Mouse (Mus musculus) forebrain, embryonic 13.5 days (tissue): ENCODE data around the gene Soga3. TPM values are rescaled to one million over a fixed set of nuclear protein-coding genes. Genes with fewer than 3 reads are reported as not detected.

ENCODE experiments used
- ATAC-seq: fragments of 200-750 bp; cut with Nextera tagmentation; 2 replicates; pipeline ENCODE4 v1.8.0; 2017
- H3K27ac ChIP-seq: fragments of 300-500 bp; sonication (generic); 2 replicates; pipeline ENCODE4 v1.5.1; 2015; ENCODE audit warnings: inconsistent platforms, mild to moderate bottlenecking, moderate library complexity
- H3K27me3 ChIP-seq: fragments of 300-500 bp; sonication (generic); 2 replicates; pipeline ENCODE4 v1.6.1; 2015; ENCODE audit warnings: mild to moderate bottlenecking, inconsistent platforms
- H3K36me3 ChIP-seq: fragments of 300-500 bp; sonication (generic); 2 replicates; pipeline ENCODE4 v1.6.1; 2015; ENCODE audit warnings: mild to moderate bottlenecking, inconsistent platforms; ENCODE audit not compliant: poor library complexity, severe bottlenecking
- H3K4me1 ChIP-seq: fragments of 300-500 bp; sonication (generic); 2 replicates; pipeline ENCODE4 v1.6.1; 2015; ENCODE audit warnings: inconsistent platforms
- H3K4me2 ChIP-seq: fragments of 300-500 bp; sonication (generic); 2 replicates; pipeline ENCODE4 v1.6.1; 2015; ENCODE audit warnings: inconsistent platforms, mild to moderate bottlenecking, moderate library complexity
- H3K4me3 ChIP-seq: fragments of 300-500 bp; sonication (generic); 2 replicates; pipeline ENCODE4 v1.5.1; 2015; ENCODE audit warnings: mild to moderate bottlenecking, inconsistent platforms
- H3K9ac ChIP-seq: fragments of 300-500 bp; sonication (generic); 2 replicates; pipeline ENCODE4 v1.6.1; 2015; ENCODE audit warnings: mild to moderate bottlenecking, inconsistent platforms
- H3K9me3 ChIP-seq: fragments of 300-500 bp; sonication (generic); replicated peaks from 2 replicates; pipeline ENCODE4 v1.6.1; 2016; ENCODE audit warnings: inconsistent platforms
- WGBS: fragments of 180-500 bp; shearing (Covaris S2); methylation state at CpG from one replicate; pipeline ENCODE4 v1.1.7; 2015; 5-methylcytosine and 5-hydroxymethylcytosine counted together
- polyA plus RNA-seq: library from polyadenylated mRNA; unstranded; fragments of >200 nt; fragmentation: Nextera tagmentation; extraction: Ambion mirVana; gene quantifications from 2 replicates; pipeline ENCODE4 v1.2.1, GENCODE M21; 2015

The Soga3 gene
- polyA plus RNA-seq, 1 experiment from 2014 or later = 65.3 TPM

- Histone ChIP-seq H3K4me2 (no peak overlapping the region), H3K4me3 (no peak overlapping the region), H3K36me3 (peaks cover 58% of the 10 kb centered on the region), H3K27me3 (no peaks in the 10 kb centered on the region), H3K27ac (0 out of 2 replicates have a peak overlapping the region, but pooled peaks have one; percentile 10), H3K4me1 (peaks cover 18% of the 10 kb centered on the region), H3K9ac (no peak overlapping the region), H3K9me3 (peaks cover 12% of the 10 kb centered on the region)
- 75% methylated on average over 3 of the region's 3 CpGs for WGBS
- ATAC-seq = peak; percentile 31; the same call in 1 of the 2 replicates
These were observed 32.0 kb downstream of the Soga3 start for GRCm38 (mm10) chr10:29175656-29176055.

- H3K4me2 ChIP-seq = no peak overlapping the region
- 43% methylated on average over 4 of the region's 4 CpGs for WGBS
- H3K4me1 ChIP-seq = peaks cover 18% of the 10 kb centered on the region
- peaks cover 58% of the 10 kb centered on the region for H3K36me3 ChIP-seq
- no peak overlapping the region for H3K4me3 ChIP-seq
- H3K9ac ChIP-seq = no peak overlapping the region
- no peaks in the 10 kb centered on the region for H3K27me3 ChIP-seq
- no peak overlapping the region for H3K27ac ChIP-seq
- 0 out of 2 replicates have a peak, but pooled peaks cover 1% of the 10 kb centered on the region for H3K9me3 ChIP-seq
- ATAC-seq = peak; percentile 79
These were observed 33.2 kb downstream of the Soga3 start for GRCm38 (mm10) chr10:29176881-29177280.

DNA sequence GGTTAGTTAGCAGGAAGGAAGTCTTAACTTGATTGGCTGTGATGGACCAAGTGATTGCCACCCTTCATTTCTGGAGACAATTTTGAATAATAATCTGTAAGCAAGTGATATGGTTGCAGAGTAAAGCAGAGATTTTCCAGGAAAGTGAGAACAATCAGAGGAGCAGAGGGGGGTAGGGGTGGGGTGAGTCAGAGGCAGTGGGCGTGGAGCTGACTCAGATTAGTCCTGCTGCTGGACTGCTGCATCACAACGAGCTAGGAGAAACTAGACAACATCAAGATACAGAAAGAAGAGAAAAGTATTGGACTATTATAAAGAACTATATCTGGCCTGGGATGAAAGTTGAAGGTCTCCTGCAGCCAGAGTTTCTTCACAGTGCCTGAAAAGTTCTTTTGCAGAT lies 34.4 kb downstream of the Soga3 start:
- no peak overlapping the region for H3K9ac ChIP-seq
- peaks cover 58% of the 10 kb centered on the region for H3K36me3 ChIP-seq
- 46% methylated on average over 2 of the region's 2 CpGs for whole genome bisulfite sequencing

DNA sequence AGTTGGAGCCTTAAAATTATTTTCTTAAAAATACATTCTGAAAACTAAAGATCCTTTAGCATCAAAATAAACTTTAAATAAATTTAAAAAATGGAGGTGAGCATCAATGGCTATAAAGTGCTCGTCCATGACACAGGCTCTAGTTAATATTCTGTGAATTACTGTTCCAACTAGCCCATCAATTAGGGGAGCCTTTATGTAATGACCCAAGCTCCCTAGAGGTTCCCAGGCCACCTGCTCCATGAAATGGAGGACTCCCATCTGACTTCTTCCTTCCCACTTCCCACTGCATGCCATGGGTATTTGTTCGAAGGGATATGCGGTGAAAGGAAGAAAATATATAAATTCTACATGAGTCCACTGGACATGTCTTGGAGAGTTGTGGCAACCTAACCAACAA lies 36.6 kb downstream of the Soga3 start:
- no peak for ATAC-seq
- H3K36me3 ChIP-seq = peaks cover 55% of the 10 kb centered on the region
- 85% methylated on average over 3 of the region's 3 CpGs for WGBS

More for the DNA sequence above, 34.4 kb downstream of the Soga3 start:
- Histone ChIP-seq H3K4me1 (peaks cover 18% of the 10 kb centered on the region), H3K27me3 (no peaks in the 10 kb centered on the region), H3K4me2 (no peak overlapping the region), H3K4me3 (no peak overlapping the region), H3K27ac (no peak overlapping the region), H3K9me3 (no peaks in the 10 kb centered on the region)
- ATAC-seq = no peak

DNA sequence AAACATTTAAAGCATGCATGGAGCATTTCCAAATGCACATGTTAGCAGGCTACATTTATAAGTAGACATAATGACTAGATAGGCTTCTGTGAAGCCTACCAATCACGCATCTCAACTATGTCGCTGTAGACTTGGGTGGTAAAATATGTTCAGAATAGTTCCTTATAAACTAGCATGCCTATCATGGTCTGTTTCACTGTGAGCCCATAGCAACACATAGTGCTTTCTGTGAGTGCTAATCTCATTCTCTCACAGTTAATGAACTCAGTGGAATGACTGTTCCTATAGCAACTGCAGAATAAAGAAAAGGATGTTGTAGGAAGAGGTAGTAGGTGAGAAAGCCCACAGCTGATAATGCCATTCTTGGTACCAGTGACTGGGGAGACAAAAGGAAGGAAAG lies 37.4 kb downstream of the Soga3 start:
- peaks cover 11% of the 10 kb centered on the region for H3K4me1 ChIP-seq
- H3K27ac ChIP-seq = no peak overlapping the region
- no peak overlapping the region for H3K4me2 ChIP-seq
- peaks cover 48% of the 10 kb centered on the region for H3K36me3 ChIP-seq
- 48% methylated on average over 2 of the region's 2 CpGs for WGBS
- no peak overlapping the region for H3K9ac ChIP-seq
- no peaks in the 10 kb centered on the region for H3K27me3 ChIP-seq
- no peak overlapping the region for H3K4me3 ChIP-seq
- no peaks in the 10 kb centered on the region for H3K9me3 ChIP-seq
- no peak for ATAC-seq

More for the DNA sequence above, 36.6 kb downstream of the Soga3 start:
- Histone ChIP-seq H3K9me3 (no peaks in the 10 kb centered on the region), H3K27ac (no peak overlapping the region), H3K4me1 (peaks cover 18% of the 10 kb centered on the region), H3K27me3 (no peaks in the 10 kb centered on the region), H3K4me3 (no peak overlapping the region), H3K9ac (no peak overlapping the region), H3K4me2 (no peak overlapping the region)

DNA sequence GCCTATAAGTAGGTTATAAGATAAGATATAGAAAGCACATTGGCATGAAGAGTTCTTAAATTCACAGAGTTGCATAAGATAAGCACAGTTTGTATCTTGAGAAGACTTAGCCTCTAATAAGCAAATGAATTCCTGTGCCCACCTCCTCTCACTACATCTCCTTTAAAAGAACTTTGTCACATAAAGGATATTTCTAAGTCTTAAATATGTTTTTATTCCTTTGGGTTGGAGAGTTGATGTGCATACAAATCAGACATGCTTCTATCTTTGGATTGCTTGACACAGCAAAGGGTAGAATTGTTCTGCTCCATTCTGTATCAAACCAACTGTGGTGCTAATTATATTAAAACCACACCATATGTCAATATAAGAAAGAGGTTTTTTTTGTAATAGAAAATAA lies 50.1 kb downstream of the Soga3 start:
- Histone ChIP-seq H3K27me3 (no peaks in the 10 kb centered on the region), H3K27ac (no peak overlapping the region), H3K4me3 (no peak overlapping the region), H3K4me2 (no peak overlapping the region), H3K36me3 (peaks cover 59% of the 10 kb centered on the region), H3K9ac (no peak overlapping the region), H3K9me3 (0 out of 2 replicates have a peak, but pooled peaks cover 12% of the 10 kb centered on the region), H3K4me1 (no peaks in the 10 kb centered on the region)
- ATAC-seq = no peak

DNA sequence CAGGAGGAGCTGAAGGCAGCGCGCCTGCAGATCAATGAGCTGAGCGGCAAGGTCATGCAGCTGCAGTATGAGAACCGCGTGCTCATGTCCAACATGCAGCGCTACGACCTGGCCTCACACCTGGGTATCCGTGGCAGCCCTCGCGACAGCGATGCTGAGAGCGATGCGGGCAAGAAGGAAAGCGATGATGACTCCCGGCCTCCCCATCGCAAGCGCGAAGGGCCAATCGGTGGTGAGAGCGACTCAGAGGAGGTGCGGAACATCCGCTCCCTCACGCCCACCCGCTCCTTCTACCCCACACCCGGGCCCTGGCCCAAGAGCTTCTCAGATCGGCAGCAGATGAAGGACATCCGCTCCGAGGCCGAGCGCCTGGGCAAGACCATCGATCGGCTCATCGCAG lies 53.2 kb downstream of the Soga3 start:
- no peaks in the 10 kb centered on the region for H3K27me3 ChIP-seq
- no peak overlapping the region for H3K4me3 ChIP-seq
- H3K9ac ChIP-seq = no peak overlapping the region
- WGBS = 97% methylated on average over 33 of the region's 33 CpGs
- H3K4me1 ChIP-seq = no peaks in the 10 kb centered on the region
- H3K36me3 ChIP-seq = peaks cover 67% of the 10 kb centered on the region
- H3K9me3 ChIP-seq = 0 out of 2 replicates have a peak, but pooled peaks cover 12% of the 10 kb centered on the region
- ATAC-seq = peak; percentile 28; the same call in 1 of the 2 replicates
- no peak overlapping the region for H3K4me2 ChIP-seq
- H3K27ac ChIP-seq = no peak overlapping the region

- Histone ChIP-seq H3K4me2 (no peak within 1 kb of the TSS), H3K9me3 (0 out of 2 replicates have a peak, but pooled peaks cover 12% of the 10 kb centered on the region), H3K27me3 (no peaks in the 10 kb centered on the region), H3K9ac (no peak within 1 kb of the TSS), H3K27ac (no peak within 1 kb of the TSS), H3K36me3 (peaks cover 71% of the 10 kb centered on the region), H3K4me1 (no peaks in the 10 kb centered on the region), H3K4me3 (no peak within 1 kb of the TSS)
- no peak for ATAC-seq
- 95% methylated on average over 7 of the region's 7 CpGs for WGBS
These were observed 55.0 kb downstream of the Soga3 start, which contains the start of gene Gm49353 for GRCm38 (mm10) chr10:29198642-29199041. Gene Gm49353 (plus strand): TSS chr10:29198954.

DNA sequence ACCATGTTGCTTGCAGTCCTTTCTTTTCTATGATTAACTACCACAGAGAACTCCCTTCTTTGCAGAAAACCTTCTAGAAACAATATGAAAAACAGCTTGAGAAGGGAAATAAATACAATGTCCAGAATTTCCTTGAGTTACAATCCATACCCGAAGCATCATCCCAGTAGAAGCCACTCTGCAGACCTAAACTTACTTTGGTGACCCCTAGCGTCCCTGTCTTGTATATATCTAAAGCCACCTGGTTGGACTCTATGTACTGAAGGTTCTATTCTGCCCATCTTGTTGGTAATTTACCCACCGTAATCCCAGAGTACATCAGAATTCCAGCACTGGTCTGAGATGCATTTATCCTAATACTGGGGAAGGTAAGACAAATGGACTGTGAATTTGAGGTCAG lies 56.2 kb downstream of the Soga3 start:
- H3K9me3 ChIP-seq = 0 out of 2 replicates have a peak, but pooled peaks cover 12% of the 10 kb centered on the region
- peaks cover 70% of the 10 kb centered on the region for H3K36me3 ChIP-seq
- 79% methylated on average over 3 of the region's 3 CpGs for WGBS
- no peak overlapping the region for H3K9ac ChIP-seq
- no peak for ATAC-seq
- no peak overlapping the region for H3K4me2 ChIP-seq
- no peaks in the 10 kb centered on the region for H3K4me1 ChIP-seq
- no peak overlapping the region for H3K27ac ChIP-seq
- no peaks in the 10 kb centered on the region for H3K27me3 ChIP-seq
- H3K4me3 ChIP-seq = no peak overlapping the region

DNA sequence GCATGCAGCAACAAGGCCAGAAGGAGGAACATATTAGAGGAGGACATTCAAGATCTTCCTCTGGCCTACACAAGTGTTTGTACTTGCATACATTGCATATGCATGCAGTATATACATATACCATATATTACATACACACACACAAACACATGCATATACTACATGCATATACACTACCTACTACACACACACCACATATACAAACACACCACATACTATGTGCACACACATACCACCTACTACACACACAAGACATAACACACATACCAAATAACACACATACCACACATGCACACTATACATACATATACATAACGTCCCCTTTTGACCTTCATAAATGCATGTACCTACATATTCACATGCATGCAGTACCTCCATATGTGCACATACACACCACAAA lies 57.0 kb downstream of the Soga3 start:
- 95% methylated on average over 1 of the region's 1 CpGs for WGBS
- no peak overlapping the region for H3K9ac ChIP-seq
- H3K4me3 ChIP-seq = no peak overlapping the region
- no peaks in the 10 kb centered on the region for H3K27me3 ChIP-seq
- H3K36me3 ChIP-seq = peaks cover 63% of the 10 kb centered on the region
- 0 out of 2 replicates have a peak, but pooled peaks cover 12% of the 10 kb centered on the region for H3K9me3 ChIP-seq
- H3K4me1 ChIP-seq = no peaks in the 10 kb centered on the region
- no peak for ATAC-seq
- H3K27ac ChIP-seq = no peak overlapping the region
- H3K4me2 ChIP-seq = no peak overlapping the region

DNA sequence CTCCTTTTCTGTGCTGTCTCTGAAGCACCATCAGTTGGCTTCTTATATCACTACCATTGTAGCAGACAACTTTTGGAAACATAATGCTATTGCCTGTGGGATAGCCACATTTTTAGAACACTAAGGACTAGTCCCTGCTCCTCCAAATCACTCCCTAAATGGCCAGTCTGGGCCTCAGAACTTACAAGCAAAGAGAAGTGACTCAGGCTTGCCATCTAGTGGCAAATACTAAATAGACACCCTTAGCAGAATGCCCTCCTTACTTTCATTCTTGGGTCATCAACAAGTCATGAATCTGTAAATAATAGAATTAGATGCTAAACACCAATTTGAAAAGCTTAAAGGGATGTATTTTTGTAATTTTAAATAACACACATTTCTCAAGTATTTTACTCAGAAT lies 63.1 kb downstream of the Soga3 start:
- Histone ChIP-seq H3K4me3 (no peak overlapping the region), H3K27me3 (no peaks in the 10 kb centered on the region), H3K4me2 (no peak overlapping the region), H3K27ac (no peak overlapping the region), H3K9me3 (no peaks in the 10 kb centered on the region), H3K36me3 (peaks cover 12% of the 10 kb centered on the region; the same call in 1 of the 2 replicates), H3K9ac (no peak overlapping the region), H3K4me1 (peaks cover 13% of the 10 kb centered on the region)
- ATAC-seq = peak; percentile 54; the same call in 1 of the 2 replicates

DNA sequence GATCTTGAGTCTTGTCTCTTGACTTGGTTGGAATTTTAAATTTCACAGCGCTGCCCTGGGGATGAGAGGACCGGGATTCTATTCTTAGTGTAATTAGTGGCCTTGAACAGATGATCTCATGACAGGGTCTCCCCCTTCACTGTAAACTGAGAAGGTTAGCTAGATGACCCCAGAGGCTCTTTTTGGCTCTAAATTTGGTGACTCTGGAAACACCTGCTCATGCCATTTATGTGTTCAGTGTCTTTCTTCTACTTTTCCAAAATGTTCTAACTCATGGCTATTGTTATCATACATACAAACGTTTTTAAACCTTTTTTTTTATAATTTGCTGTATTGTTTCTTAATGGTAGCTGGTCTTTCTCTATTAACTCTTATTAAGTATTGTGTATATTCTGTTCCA lies 65.1 kb downstream of the Soga3 start:
- no peak overlapping the region for H3K9ac ChIP-seq
- no peak overlapping the region for H3K4me2 ChIP-seq
- no peak overlapping the region for H3K4me3 ChIP-seq
- peaks cover 9% of the 10 kb centered on the region; the same call in 1 of the 2 replicates for H3K36me3 ChIP-seq
- whole genome bisulfite sequencing = 53% methylated on average over 3 of the region's 3 CpGs
- ATAC-seq = no peak
- H3K27me3 ChIP-seq = no peaks in the 10 kb centered on the region
- H3K4me1 ChIP-seq = peaks cover 18% of the 10 kb centered on the region
- no peak overlapping the region for H3K27ac ChIP-seq
- no peaks in the 10 kb centered on the region for H3K9me3 ChIP-seq

DNA sequence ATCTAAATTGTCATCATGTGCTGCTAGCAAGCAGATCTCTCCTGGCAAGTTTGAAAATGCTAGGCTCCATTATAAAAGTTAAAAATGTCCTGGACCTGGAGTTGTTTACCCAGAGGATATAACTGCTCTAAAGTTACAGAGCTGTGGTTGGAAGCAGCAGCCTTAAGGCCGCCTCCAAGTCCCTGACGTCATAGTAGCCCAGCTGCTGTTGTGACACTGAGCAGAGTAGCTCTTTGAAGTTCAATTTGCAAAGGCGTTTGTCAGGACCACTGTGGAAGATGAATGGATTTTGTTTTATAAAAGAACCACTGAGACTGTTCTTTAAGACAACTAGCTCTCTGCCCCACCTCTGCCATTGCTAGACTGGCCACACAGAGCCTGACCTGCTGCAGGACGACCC lies 67.8 kb downstream of the Soga3 start, which contains the start of gene 9330159F19Rik:
TSS of gene 9330159F19Rik (plus strand) at position 154 of the 400 bp plus-strand sequence.
- H3K9me3 ChIP-seq = no peaks in the 10 kb centered on the region
- 0 out of 2 replicates have a peak, but pooled peaks cover 3% of the 10 kb centered on the region for H3K36me3 ChIP-seq
- H3K27me3 ChIP-seq = no peaks in the 10 kb centered on the region
- H3K4me2 ChIP-seq = peak within 1 kb of the TSS; percentile 14; the same call in 1 of the 2 replicates
- H3K4me3 ChIP-seq = no peak within 1 kb of the TSS
- H3K4me1 ChIP-seq = peaks cover 28% of the 10 kb centered on the region
- H3K9ac ChIP-seq = no peak within 1 kb of the TSS
- 1% methylated on average over 4 of the region's 4 CpGs for WGBS
- H3K27ac ChIP-seq = peak within 1 kb of the TSS; percentile 41; the same call in 1 of the 2 replicates
- ATAC-seq = peak; percentile 90
